9 mouse cellular contexts compared by ENCODE assay signal in the genomic region with DNA sequence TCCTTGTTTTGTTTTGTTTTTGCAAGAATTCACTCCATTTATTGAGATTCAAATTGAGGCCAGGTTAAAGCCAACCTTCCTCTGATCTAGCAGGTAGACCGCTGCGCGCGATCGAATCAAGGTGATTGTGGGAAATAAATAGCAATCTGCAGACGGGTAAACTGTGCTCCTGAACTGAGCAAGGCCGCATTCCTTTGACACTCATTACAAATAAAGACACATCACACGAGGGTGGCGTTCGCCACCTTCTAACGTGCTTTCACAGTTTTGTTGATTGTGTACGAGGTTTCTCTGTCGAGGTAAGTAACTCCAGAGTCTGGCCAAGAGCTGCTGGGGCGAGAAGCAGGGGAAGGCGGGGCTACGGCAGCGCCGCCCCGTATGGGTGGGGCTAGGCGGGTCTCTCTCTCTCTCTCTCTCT. TPM values are rescaled to one million over a fixed set of nuclear protein-coding genes. Genes with fewer than 3 reads are reported as not detected.
DNase-seq lines count a peak whose midpoint lies in the region; ATAC-seq lines count a peak whose summit lies in the region.
"Had no signal": no experiment of that assay in that cellular context is flagged by ENCODE, and none has a peak within 500 bp of the region (broad histone marks: within the 10 kb centered on the region; RNA-seq: fewer than 3 reads in every experiment).

No protein-coding gene starts in this region.

- no peak overlapping the region for H3K27ac ChIP-seq in heart, embryonic 14.5 days (replicated peaks in 1 of 2; ENCODE audit: control insufficient read depth in 1 of 2, insufficient read depth in 1 of 2, low read depth in 2 of 2, low read length in 2 of 2)
- H3K27ac ChIP-seq in limb, embryonic 10.5 days: no peak overlapping the region
- H3K27ac ChIP-seq in midbrain, embryonic 12.5 days (replicated peaks): no peak overlapping the region; the same call in 1 of the 2 replicates

- 1% methylated on average over 19 of the region's 20 CpGs for WGBS in heart, embryonic 14.5 days
- whole genome bisulfite sequencing in limb, embryonic 10.5 days: under 1% methylated on average over 20 of the region's 20 CpGs
- 2% methylated on average over 19 of the region's 20 CpGs for WGBS in midbrain, embryonic 12.5 days

- H3K9ac ChIP-seq in heart, embryonic 14.5 days (ENCODE audit: low read length): peak overlapping the region; percentile 47; the same call in 1 of the 2 replicates
- H3K9ac ChIP-seq in midbrain, embryonic 12.5 days (replicated peaks): no peak overlapping the region

- peak overlapping the region; percentile 14 to 18; a peak in 2 of 4 replicates for H3K4me3 ChIP-seq in heart, embryonic 14.5 days (ENCODE audit: control insufficient read depth in 1 of 2, insufficient read depth in 1 of 2, low read depth in 1 of 2, low read length in 2 of 2)
- peak overlapping the region; percentile 42 for H3K4me3 ChIP-seq in limb, embryonic 10.5 days
- peak overlapping the region; percentile 22 for H3K4me3 ChIP-seq in midbrain, embryonic 12.5 days

- no peak for DNase-seq in heart, adult 18-20 months
- peak; percentile 34 for DNase-seq in forelimb bud, embryonic 11.5 days (ENCODE audit: low read depth, low spot score)
- peak; percentile 52 for DNase-seq in limb, embryonic 10.5 days (ENCODE audit: low spot score)
- DNase-seq in gastrocnemius, adult 18-20 months (ENCODE audit: low spot score): no peak
- DNase-seq in ovary, adult 18-20 months (ENCODE audit: low spot score): no peak

- no peaks in the 10 kb centered on the region for H3K27me3 ChIP-seq in heart, embryonic 14.5 days (ENCODE audit: control insufficient read depth, insufficient read depth, low read length)
- no peaks in the 10 kb centered on the region for H3K27me3 ChIP-seq in limb, embryonic 10.5 days (ENCODE audit: low read depth, poor library complexity, severe bottlenecking)
- no peaks in the 10 kb centered on the region; the same call in 1 of the 2 replicates for H3K27me3 ChIP-seq in midbrain, embryonic 12.5 days

- H3K9me3 ChIP-seq in heart, embryonic 14.5 days (ENCODE audit: control insufficient read depth, low read length): no peaks in the 10 kb centered on the region
- no peaks in the 10 kb centered on the region for H3K9me3 ChIP-seq in limb, embryonic 10.5 days (replicated peaks)
- H3K9me3 ChIP-seq in midbrain, embryonic 12.5 days: no peaks in the 10 kb centered on the region

- no peak for ATAC-seq in heart, embryonic 14.5 days (ENCODE audit: insufficient number of reproducible peaks, insufficient read depth, low FRiP score, low read depth)
- ATAC-seq in midbrain, embryonic 12.5 days (ENCODE audit: low FRiP score, low read depth): peak; percentile 34; the same call in 1 of the 2 replicates
- ATAC-seq in megakaryocyte progenitor cell, adult 5-6 weeks (replicated peaks; ENCODE audit: poor library complexity): no peak

- H3K36me3 ChIP-seq in heart, embryonic 14.5 days (ENCODE audit: control insufficient read depth, insufficient read depth, low read length): no peaks in the 10 kb centered on the region
- H3K36me3 ChIP-seq in limb, embryonic 10.5 days: no peaks in the 10 kb centered on the region
- H3K36me3 ChIP-seq in midbrain, embryonic 12.5 days: no peaks in the 10 kb centered on the region

- H3K4me1 ChIP-seq in heart, embryonic 14.5 days (ENCODE audit: control insufficient read depth in 2 of 2, insufficient read depth in 2 of 2, low read length in 2 of 2): peaks cover 2 to 4% of the 10 kb centered on the region in 2 experiments; a peak in 1 of 4 replicates
- H3K4me1 ChIP-seq in limb, embryonic 10.5 days: peaks cover 19% of the 10 kb centered on the region
- H3K4me1 ChIP-seq in midbrain, embryonic 12.5 days: peaks cover 18% of the 10 kb centered on the region

- peak overlapping the region; percentile 59 for H3K4me2 ChIP-seq in heart, embryonic 14.5 days (ENCODE audit: low read length)
- H3K4me2 ChIP-seq in midbrain, embryonic 12.5 days (replicated peaks): peak overlapping the region; percentile 54

RNA-seq across cellular contexts. Expression of gene Klhdc7a, which starts 17.4 kb away (rescaled TPM):
- not detected in 2 replicates for polyA plus RNA-seq in heart, embryonic 14.5 days (2014; fragmentation: Nextera tagmentation; extraction: Ambion mirVana)
- 1 to 10 TPM; 2.0 to 3.8 TPM for total RNA-seq in heart, adult 18-20 months (2021)
- polyA plus RNA-seq in limb, embryonic 10.5 days (2016; fragmentation: Nextera tagmentation; extraction: Ambion mirVana): 0.11 and 0.19 TPM in 2 replicates
- polyA plus RNA-seq in midbrain, embryonic 12.5 days (2016; fragmentation: Nextera tagmentation; extraction: Ambion mirVana): 0.28 and 0.41 TPM in 2 replicates
- not detected in 2 replicates for total RNA-seq in megakaryocyte progenitor cell, adult 5-6 weeks (2015)
- not detected in 2 replicates for total RNA-seq in megakaryocyte progenitor cell, adult 5-6 weeks (2017)
- under 1 TPM; 0.30 to 0.52 TPM for total RNA-seq in gastrocnemius, adult 18-20 months (2021)
- total RNA-seq: hematopoietic stem cell, adult 5-6 weeks had no signal

Comparison
In these comparisons a context has a peak if more than half of its experiments do, and no peak if none do; other contexts are left out.
1. DNase-seq: peak in forelimb bud, embryonic 11.5 days (single experiment) and limb, embryonic 10.5 days (single experiment); none in heart, adult 18-20 months (0 of 2), gastrocnemius, adult 18-20 months (single experiment) and ovary, adult 18-20 months (single experiment).
2. Peak in every context shown above with its lines, with median percentiles within 50 percentile points of each other: H3K4me3 ChIP-seq.